Mouse (Mus musculus): ENCODE measurements around the gene Slc39a1. TPM values are rescaled to one million over a fixed set of nuclear protein-coding genes. Genes with fewer than 3 reads are reported as not detected.
"Not testable (repeated sequence)": the region's sequence is repeated elsewhere in the genome, so short reads cannot be mapped to it uniquely, and the experiment has no call there.

The Slc39a1 gene
- polyA plus RNA-seq, 1 experiment from 2014 or later = 34.1 TPM

DNA sequence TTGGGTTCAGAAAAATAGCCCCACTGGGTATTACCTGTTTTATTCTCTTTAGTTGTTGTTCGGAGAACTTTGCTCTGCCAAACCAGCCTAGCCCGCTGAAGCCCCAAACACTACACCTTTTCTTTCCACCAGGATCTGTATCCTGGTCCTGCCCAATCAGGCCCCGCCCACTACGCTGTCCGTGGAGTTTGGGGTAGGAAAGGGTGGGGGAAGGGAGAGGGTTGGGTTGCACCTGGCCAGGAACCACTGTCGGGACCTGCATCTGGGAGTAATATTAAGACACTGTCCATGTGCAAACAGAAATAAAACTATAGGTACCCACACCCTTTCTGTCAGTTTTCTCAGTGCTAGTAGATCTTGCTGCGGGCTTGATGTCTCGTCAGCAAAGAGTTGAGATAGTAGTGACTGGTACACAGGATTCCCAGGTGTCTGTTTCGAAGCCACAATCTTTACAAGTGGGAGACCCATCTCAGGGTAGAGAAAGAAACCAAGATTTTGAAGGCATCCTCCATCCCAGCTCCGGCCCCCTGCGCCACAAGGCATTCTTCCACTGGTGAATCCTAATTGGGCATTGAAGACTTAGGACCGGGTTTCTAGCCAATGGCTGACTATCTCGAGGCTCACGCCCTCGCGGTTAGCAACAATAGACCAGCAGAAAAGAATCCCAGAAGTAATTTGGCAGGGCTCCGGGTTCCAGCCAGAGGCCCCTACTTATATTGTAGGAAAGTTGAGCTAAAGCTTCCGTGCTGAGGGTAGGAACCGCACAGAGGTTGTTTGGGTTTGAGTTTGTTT, 4.8 kb upstream of the Slc39a1 start, which contains the start of gene Creb3l4:
TSS of gene Creb3l4 (minus strand) at position 529 of the 792 bp plus-strand sequence.
- ATAC-seq (ENCODE audit: low read depth) (no peak), DNase-seq (no peak)
- no peaks in the 10 kb centered on the region for H3K36me3 ChIP-seq
- no peaks in the 10 kb centered on the region for H3K9me3 ChIP-seq (replicated peaks)
- no peaks in the 10 kb centered on the region for H3K27me3 ChIP-seq
- no peak within 1 kb of the TSS for H3K27ac ChIP-seq
- 17% methylated on average over 19 of the region's 19 CpGs for WGBS (ENCODE audit: insufficient replicate concordance)
- H3K4me3 ChIP-seq (replicated peaks) = peak within 1 kb of the TSS; percentile 37
- peak within 1 kb of the TSS; percentile 60 for H3K4me2 ChIP-seq
- H3K4me1 ChIP-seq (replicated peaks) = peaks cover 35% of the 10 kb centered on the region
- peak within 1 kb of the TSS; percentile 17; the same call in 1 of the 2 replicates for H3K9ac ChIP-seq

DNA sequence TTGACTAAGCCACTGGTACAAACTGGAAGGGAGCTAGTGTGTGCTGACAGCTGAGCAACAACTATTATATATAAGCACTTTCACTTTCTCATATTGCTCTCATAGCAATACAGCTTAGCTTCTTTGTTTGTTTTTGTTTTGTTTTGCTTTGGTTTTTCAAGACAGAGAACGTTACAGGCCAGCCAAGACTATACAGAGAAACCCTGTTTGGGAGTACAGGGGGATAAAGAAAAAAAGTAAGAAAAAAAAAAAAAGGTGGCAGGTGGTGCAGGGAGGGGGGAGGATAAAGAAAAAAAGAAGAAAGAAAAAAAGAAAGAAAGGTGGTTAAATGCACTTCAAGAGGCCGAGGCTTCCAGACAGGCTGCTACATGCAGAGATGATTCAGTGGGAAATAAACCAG, 2.6 kb upstream of the Slc39a1 start:
- Histone ChIP-seq H3K27me3 (no peaks in the 10 kb centered on the region), H3K9ac (no peak overlapping the region), H3K36me3 (peaks cover under 1% of the 10 kb centered on the region; the same call in 1 of the 2 replicates), H3K4me3 (replicated peaks) (no peak overlapping the region), H3K4me1 (replicated peaks) (peaks cover 48% of the 10 kb centered on the region), H3K27ac (no peak overlapping the region), H3K9me3 (replicated peaks) (no peaks in the 10 kb centered on the region), H3K4me2 (no peak overlapping the region)
- DNase-seq = no peak
- WGBS (ENCODE audit: insufficient replicate concordance) = 57% methylated on average over 2 of the region's 2 CpGs
- ATAC-seq (ENCODE audit: low read depth) = no peak

GRCm38 (mm10) chr3:90247630-90247959, 377 bp upstream of the Slc39a1 start:
- Histone ChIP-seq H3K36me3 (peaks cover 15% of the 10 kb centered on the region), H3K9me3 (replicated peaks) (no peaks in the 10 kb centered on the region), H3K4me1 (replicated peaks) (peaks cover 44% of the 10 kb centered on the region), H3K9ac (peak overlapping the region; percentile 85), H3K4me3 (replicated peaks) (peak overlapping the region; percentile 78), H3K27ac (peak overlapping the region; percentile 71), H3K4me2 (peak overlapping the region; percentile 97), H3K27me3 (no peaks in the 10 kb centered on the region)
- no peak for DNase-seq
- WGBS (ENCODE audit: insufficient replicate concordance) = 6% methylated on average over 3 of the region's 3 CpGs
- ATAC-seq (ENCODE audit: low read depth) = no peak

DNA sequence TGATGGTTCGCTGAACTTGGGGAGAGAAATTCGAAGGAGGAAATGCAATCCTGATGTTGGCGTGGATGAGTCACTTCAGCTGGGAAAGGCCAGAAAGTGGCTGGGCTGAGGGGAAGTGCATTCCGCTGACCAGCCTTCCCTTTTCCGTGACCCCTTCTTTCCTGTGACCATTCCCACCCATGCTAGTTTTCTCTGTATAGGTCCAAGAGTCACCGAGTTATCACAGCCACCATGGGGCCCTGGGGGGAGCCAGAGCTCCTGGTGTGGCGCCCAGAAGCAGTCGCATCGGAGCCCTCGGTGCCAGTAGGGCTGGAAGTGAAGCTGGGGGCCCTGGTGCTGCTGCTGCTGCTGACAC, 751 bp downstream of the Slc39a1 start:
- DNase-seq = peak; percentile 22
- peaks cover 33% of the 10 kb centered on the region for H3K4me1 ChIP-seq (replicated peaks)
- H3K27ac ChIP-seq = peak overlapping the region; percentile 85
- ATAC-seq (ENCODE audit: low read depth) = peak; percentile 28; the same call in 1 of the 2 replicates
- no peaks in the 10 kb centered on the region for H3K27me3 ChIP-seq
- peak overlapping the region; percentile 78 for H3K4me3 ChIP-seq (replicated peaks)
- H3K9me3 ChIP-seq (replicated peaks) = no peaks in the 10 kb centered on the region
- peak overlapping the region; percentile 97 for H3K4me2 ChIP-seq
- peaks cover 15% of the 10 kb centered on the region for H3K36me3 ChIP-seq
- H3K9ac ChIP-seq = peak overlapping the region; percentile 85
- under 1% methylated on average over 10 of the region's 10 CpGs for WGBS (ENCODE audit: insufficient replicate concordance)

GRCm38 (mm10) chr3:90250791-90251190, 2.8 kb downstream of the Slc39a1 start:
- no peaks in the 10 kb centered on the region for H3K27me3 ChIP-seq
- H3K27ac ChIP-seq = no peak overlapping the region
- DNase-seq (no peak), ATAC-seq (ENCODE audit: low read depth) (no peak)
- no peak overlapping the region for H3K4me2 ChIP-seq
- no peak overlapping the region for H3K9ac ChIP-seq
- H3K4me3 ChIP-seq (replicated peaks) = no peak overlapping the region
- 80% methylated on average over 6 of the region's 6 CpGs for WGBS (ENCODE audit: insufficient replicate concordance)
- H3K4me1 ChIP-seq (replicated peaks) = peaks cover 39% of the 10 kb centered on the region
- H3K36me3 ChIP-seq = peaks cover 15% of the 10 kb centered on the region
- H3K9me3 ChIP-seq (replicated peaks) = no peaks in the 10 kb centered on the region

DNA sequence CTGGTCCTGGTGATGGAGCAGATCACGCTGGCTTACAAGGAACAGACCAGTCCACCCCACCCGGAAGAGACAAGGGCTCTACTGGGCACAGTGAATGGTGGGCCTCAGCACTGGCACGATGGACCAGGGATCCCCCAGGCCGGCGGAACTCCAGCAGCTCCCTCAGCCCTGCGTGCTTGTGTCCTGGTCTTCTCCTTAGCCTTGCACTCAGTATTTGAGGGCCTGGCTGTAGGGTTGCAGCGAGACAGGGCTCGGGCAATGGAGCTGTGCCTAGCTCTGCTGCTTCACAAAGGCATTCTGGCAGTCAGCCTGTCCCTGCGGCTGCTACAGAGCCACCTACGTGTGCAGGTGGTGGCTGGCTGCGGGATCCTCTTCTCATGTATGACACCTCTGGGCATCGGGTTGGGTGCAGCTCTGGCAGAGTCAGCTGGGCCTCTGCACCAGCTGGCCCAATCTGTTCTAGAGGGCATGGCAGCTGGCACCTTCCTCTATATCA, 3.8 kb downstream of the Slc39a1 start:
- not testable (repeated sequence) for H3K27ac ChIP-seq; H3K4me2 ChIP-seq; DNase-seq; H3K4me3 ChIP-seq (replicated peaks); ATAC-seq (ENCODE audit: low read depth); H3K9me3 ChIP-seq (replicated peaks); H3K9ac ChIP-seq; H3K27me3 ChIP-seq
- peaks cover 47% of the 10 kb centered on the region for H3K4me1 ChIP-seq (replicated peaks)
- H3K36me3 ChIP-seq = peaks cover 17% of the 10 kb centered on the region
- WGBS (ENCODE audit: insufficient replicate concordance) = 90% methylated on average over 10 of the region's 12 CpGs

DNA sequence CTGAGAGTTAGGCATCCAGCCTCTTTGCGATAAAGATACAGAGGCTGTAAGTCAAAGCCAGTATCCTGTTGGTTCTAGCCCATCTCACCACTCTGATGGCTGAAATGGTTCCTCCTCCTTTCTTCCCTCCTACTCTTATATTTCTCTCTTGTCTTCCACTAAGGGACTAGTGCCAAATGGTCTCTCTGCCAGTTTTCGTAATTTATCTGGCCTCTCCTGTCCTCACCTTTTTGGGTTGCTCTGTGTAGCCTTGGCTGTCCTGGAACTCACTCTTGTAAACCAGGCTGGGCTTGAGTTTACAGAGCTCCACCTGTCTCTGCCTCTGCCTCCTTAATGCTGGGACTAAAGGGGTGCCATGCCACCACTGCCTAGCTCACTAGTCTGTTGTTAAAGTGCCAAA, 4.7 kb downstream of the Slc39a1 start:
- Histone ChIP-seq H3K36me3 (peaks cover 23% of the 10 kb centered on the region), H3K4me1 (replicated peaks) (peaks cover 43% of the 10 kb centered on the region)
- ATAC-seq (ENCODE audit: low read depth); H3K27me3 ChIP-seq; DNase-seq; H3K27ac ChIP-seq; H3K4me2 ChIP-seq; H3K9me3 ChIP-seq (replicated peaks); H3K4me3 ChIP-seq (replicated peaks); H3K9ac ChIP-seq: not testable (repeated sequence)
- WGBS (ENCODE audit: insufficient replicate concordance) = 86% methylated on average over 2 of the region's 2 CpGs

DNA sequence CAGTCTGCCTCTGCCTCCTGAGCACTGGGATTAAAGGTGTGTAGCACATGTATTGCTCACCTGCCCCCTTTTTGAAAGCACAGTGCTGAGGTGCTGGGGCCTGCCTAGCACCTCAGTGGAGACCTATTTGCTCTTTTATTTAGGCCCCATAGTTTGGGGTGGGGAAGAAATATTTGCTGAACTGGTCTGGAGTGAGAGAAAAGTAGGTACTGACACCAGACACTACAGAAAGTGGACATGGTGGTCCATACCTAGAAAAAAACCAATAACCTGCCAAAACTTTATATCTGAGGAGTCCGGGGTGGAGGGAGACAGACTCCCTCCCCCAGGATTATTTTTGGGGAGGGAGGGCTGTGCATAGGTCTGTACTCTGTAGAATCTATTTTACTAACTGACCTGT, 5.2 kb downstream of the Slc39a1 start:
- peaks cover 25% of the 10 kb centered on the region for H3K36me3 ChIP-seq
- DNase-seq = not testable (repeated sequence)
- 50% methylated on average over 1 of the region's 1 CpGs for WGBS (ENCODE audit: insufficient replicate concordance)

GRCm38 (mm10) chr3:90253653-90254418, 5.9 kb downstream of the Slc39a1 start, which contains the start of gene Crtc2:
TSS of gene Crtc2 (plus strand) at chr3:90254163.
- ATAC-seq (ENCODE audit: low read depth) (peak; percentile 99), DNase-seq (peak; percentile 91)
- WGBS (ENCODE audit: insufficient replicate concordance) = 2% methylated on average over 40 of the region's 40 CpGs
- Histone ChIP-seq H3K4me1 (replicated peaks) (peaks cover 45% of the 10 kb centered on the region), H3K36me3 (peaks cover 32% of the 10 kb centered on the region), H3K9me3 (replicated peaks) (no peaks in the 10 kb centered on the region), H3K4me2 (peak within 1 kb of the TSS; percentile 82), H3K27ac (peak within 1 kb of the TSS; percentile 87), H3K4me3 (replicated peaks) (peak within 1 kb of the TSS; percentile 92), H3K9ac (peak within 1 kb of the TSS; percentile 93), H3K27me3 (no peaks in the 10 kb centered on the region)

More for the DNA sequence above, 5.2 kb downstream of the Slc39a1 start:
- H3K4me2 ChIP-seq; ATAC-seq (ENCODE audit: low read depth); H3K27ac ChIP-seq; H3K4me3 ChIP-seq (replicated peaks); H3K27me3 ChIP-seq; H3K9ac ChIP-seq; H3K9me3 ChIP-seq (replicated peaks): not testable (repeated sequence)
- H3K4me1 ChIP-seq (replicated peaks) = peaks cover 45% of the 10 kb centered on the region

- Histone ChIP-seq H3K27me3 (no peaks in the 10 kb centered on the region), H3K36me3 (peaks cover 40% of the 10 kb centered on the region), H3K27ac (peak overlapping the region; percentile 87), H3K9ac (peak overlapping the region; percentile 93), H3K9me3 (replicated peaks) (no peaks in the 10 kb centered on the region), H3K4me2 (peak overlapping the region; percentile 82), H3K4me1 (replicated peaks) (peaks cover 40% of the 10 kb centered on the region), H3K4me3 (replicated peaks) (peak overlapping the region; percentile 92)
- WGBS (ENCODE audit: insufficient replicate concordance) = under 1% methylated on average over 41 of the region's 41 CpGs
- no peak for DNase-seq
- peak; percentile 66 for ATAC-seq (ENCODE audit: low read depth)
Measured at GRCm38 (mm10) chr3:90254419-90255193, 6.6 kb downstream of the Slc39a1 start.

DNA sequence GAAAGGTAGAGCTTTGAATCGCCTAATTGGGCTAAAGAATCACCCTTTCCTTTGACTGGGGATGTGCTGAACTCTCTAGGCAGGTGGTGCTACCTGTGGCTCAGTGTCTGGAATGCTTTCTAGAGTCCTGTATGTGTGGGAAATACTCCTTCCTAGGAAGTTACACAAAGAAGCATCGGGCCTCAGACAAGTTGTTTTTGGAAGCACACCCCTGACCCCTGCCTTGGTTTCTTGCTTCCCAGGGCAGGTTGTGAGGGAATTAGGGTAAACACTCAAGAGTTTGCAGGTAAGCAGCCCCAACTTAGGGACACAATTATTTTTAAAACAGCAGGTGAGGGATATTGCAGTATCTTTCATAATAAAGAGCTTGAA, 7.2 kb downstream of the Slc39a1 start:
- Histone ChIP-seq H3K27ac (no peak overlapping the region), H3K36me3 (peaks cover 45% of the 10 kb centered on the region), H3K9me3 (replicated peaks) (no peaks in the 10 kb centered on the region), H3K9ac (peak overlapping the region; percentile 93), H3K4me2 (peak overlapping the region; percentile 82), H3K27me3 (no peaks in the 10 kb centered on the region), H3K4me1 (replicated peaks) (peaks cover 40% of the 10 kb centered on the region), H3K4me3 (replicated peaks) (peak overlapping the region; percentile 92)
- WGBS (ENCODE audit: insufficient replicate concordance) = 10% methylated on average over 2 of the region's 2 CpGs
- no peak for DNase-seq
- no peak for ATAC-seq (ENCODE audit: low read depth)

All from liver, embryonic 13.5 days (tissue).